Mouse (Mus musculus) thymus, adult 2 months (tissue): ENCODE data around the gene Rptor. TPM values are rescaled to one million over a fixed set of nuclear protein-coding genes. Genes with fewer than 3 reads are reported as not detected.
A peak's percentile ranks its signal among the peaks of the same experiment; 100 is the strongest.

Experiments
- DNase-seq: peaks from one replicate; pipeline ENCODE4 v3.0.0; 2021
- H3K27ac ChIP-seq: fragments of 200-500 bp; 2 replicates; pipeline ENCODE4 v1.5.1; 2012; ENCODE audit warnings: low read length, control low read depth; ENCODE audit not compliant: control insufficient read depth, insufficient read depth
- H3K27me3 ChIP-seq: fragments of 200-500 bp; 2 replicates; pipeline ENCODE4 v1.6.1; 2012; ENCODE audit warnings: mild to moderate bottlenecking, low read length, moderate library complexity, mixed read lengths; ENCODE audit not compliant: control insufficient read depth, insufficient read depth
- H3K36me3 ChIP-seq: fragments of 200-500 bp; 2 replicates; pipeline ENCODE4 v1.6.1; 2012; ENCODE audit warnings: mild to moderate bottlenecking, low read length, moderate library complexity; ENCODE audit not compliant: control insufficient read depth, insufficient read depth
- H3K4me1 ChIP-seq: fragments of 200-500 bp; replicated peaks from 2 replicates; pipeline ENCODE4 v1.6.1; 2012; ENCODE audit warnings: low read length; ENCODE audit not compliant: control insufficient read depth, insufficient read depth
- H3K4me3 ChIP-seq: fragments of 200-500 bp; 2 replicates; pipeline ENCODE4 v1.5.1; 2012; ENCODE audit warnings: mild to moderate bottlenecking, low read length, control low read depth, moderate library complexity; ENCODE audit not compliant: control insufficient read depth, insufficient read depth
- CTCF ChIP-seq: fragments of 200-500 bp; IDR thresholded peaks from 2 replicates; pipeline ENCODE4 v1.5.1; 2012; ENCODE audit warnings: mild to moderate bottlenecking, control low read depth, low read length, moderate library complexity, borderline replicate concordance; ENCODE audit not compliant: control insufficient read depth, poor library complexity, insufficient read depth; ENCODE audit errors: extremely low read depth
- POLR2A ChIP-seq: fragments of 200-500 bp; IDR thresholded peaks from 2 replicates; pipeline ENCODE4 v1.6.1; 2012; ENCODE audit warnings: mild to moderate bottlenecking, low read length, control low read depth, moderate library complexity; ENCODE audit not compliant: control insufficient read depth, poor library complexity, insufficient read depth; ENCODE audit errors: extremely low read depth
- WGBS: fragments of 180-500 bp; shearing (Covaris S2); methylation state at CpG from one replicate; pipeline ENCODE4 v1.1.7; 2018; 5-methylcytosine and 5-hydroxymethylcytosine counted together
- polyA plus RNA-seq: library from polyadenylated mRNA; depleted of rRNA; stranded (reverse); fragments of >200 nt; gene quantifications from 2 replicates; pipeline ENCODE4 v1.2.3, GENCODE M21; 2012; rRNA removed

The Rptor gene
- polyA plus RNA-seq, result 58.7 and 61.4 TPM in 2 replicates

GRCm38 (mm10) chr11:119602763-119603526 lies at the start of gene Rptor:
Gene Rptor (plus strand): TSS chr11:119602905.
- DNase-seq, result peak; percentile 97
- WGBS, result under 1% methylated on average over 63 of the region's 63 CpGs
- H3K36me3 ChIP-seq, result no peaks in the 10 kb centered on the region
- peaks cover 6% of the 10 kb centered on the region for H3K4me1 ChIP-seq
- TF ChIP-seq CTCF, result 0 out of 2 replicates have a peak, but pooled peaks have one; percentile 18
- peak; percentile 21; the same call in 1 of the 2 replicates for TF ChIP-seq POLR2A
- no peak within 1 kb of the TSS for H3K27ac ChIP-seq
- H3K27me3 ChIP-seq, result no peaks in the 10 kb centered on the region
- H3K4me3 ChIP-seq, result peak within 1 kb of the TSS; percentile 76

- H3K4me3 ChIP-seq, result no peak overlapping the region
- DNase-seq, result no peak
- no peaks in the 10 kb centered on the region for H3K36me3 ChIP-seq
- no peaks in the 10 kb centered on the region for H3K4me1 ChIP-seq
- H3K27me3 ChIP-seq, result peaks cover 3% of the 10 kb centered on the region; the same call in 1 of the 2 replicates
- TF ChIP-seq CTCF, result no peak
- no peak overlapping the region for H3K27ac ChIP-seq
- 85% methylated on average over 7 of the region's 7 CpGs for WGBS
Observed at GRCm38 (mm10) chr11:119554706-119555105, 48.0 kb upstream of the Rptor start.

GRCm38 (mm10) chr11:119555170-119555569 lies 47.5 kb upstream of the Rptor start:
- Histone ChIP-seq H3K27me3 (peaks cover 3% of the 10 kb centered on the region; the same call in 1 of the 2 replicates), H3K4me1 (no peaks in the 10 kb centered on the region), H3K36me3 (no peaks in the 10 kb centered on the region), H3K4me3 (no peak overlapping the region), H3K27ac (no peak overlapping the region)
- WGBS, result 76% methylated on average over 7 of the region's 7 CpGs
- DNase-seq, result no peak
- no peak for TF ChIP-seq CTCF
- TF ChIP-seq POLR2A, result no peak

- H3K27me3 ChIP-seq, result no peaks in the 10 kb centered on the region
- DNase-seq, result no peak
- no peaks in the 10 kb centered on the region for H3K4me1 ChIP-seq
- 60% methylated on average over 17 of the region's 17 CpGs for WGBS
- no peak overlapping the region for H3K4me3 ChIP-seq
- H3K27ac ChIP-seq, result no peak overlapping the region
- TF ChIP-seq CTCF, result no peak
- no peaks in the 10 kb centered on the region for H3K36me3 ChIP-seq
Observed at GRCm38 (mm10) chr11:119557940-119558869, 44.5 kb upstream of the Rptor start.

GRCm38 (mm10) chr11:119558870-119559610 lies 43.7 kb upstream of the Rptor start:
- Histone ChIP-seq H3K36me3 (no peaks in the 10 kb centered on the region), H3K27ac (no peak overlapping the region), H3K4me3 (no peak overlapping the region), H3K4me1 (no peaks in the 10 kb centered on the region), H3K27me3 (no peaks in the 10 kb centered on the region)
- WGBS, result 49% methylated on average over 9 of the region's 9 CpGs
- no peak for DNase-seq
- TF ChIP-seq POLR2A, result no peak
- no peak for TF ChIP-seq CTCF

GRCm38 (mm10) chr11:119562286-119562685 lies 40.4 kb upstream of the Rptor start:
- 52% methylated on average over 6 of the region's 6 CpGs for WGBS
- no peak for DNase-seq
- no peak for TF ChIP-seq CTCF
- no peak for TF ChIP-seq POLR2A
- no peaks in the 10 kb centered on the region for H3K36me3 ChIP-seq
- H3K4me1 ChIP-seq, result no peaks in the 10 kb centered on the region
- no peaks in the 10 kb centered on the region; the same call in 1 of the 2 replicates for H3K27me3 ChIP-seq
- H3K4me3 ChIP-seq, result no peak overlapping the region
- H3K27ac ChIP-seq, result no peak overlapping the region
